Mouse (Mus musculus): Measurements from ENCODE around the gene Tas2r140. TPM values are rescaled to one million over a fixed set of nuclear protein-coding genes. Genes with fewer than 3 reads are reported as not detected.

Gene Tas2r140
- not detected in 2 replicates for polyA plus RNA-seq (2015; fragmentation: Nextera tagmentation; extraction: Ambion mirVana)

- no peaks in the 10 kb centered on the region for H3K27me3 ChIP-seq
- H3K9me3 ChIP-seq (replicated peaks): no peaks in the 10 kb centered on the region
- ATAC-seq (ENCODE audit: insufficient number of reproducible peaks, low FRiP score, low TSS enrichment, low read depth): no peak
- H3K36me3 ChIP-seq: no peaks in the 10 kb centered on the region
- no peaks in the 10 kb centered on the region for H3K4me1 ChIP-seq
- no peak within 1 kb of the TSS for H3K4me3 ChIP-seq (replicated peaks)
- no peak within 1 kb of the TSS for H3K4me2 ChIP-seq (replicated peaks)
- H3K9ac ChIP-seq: no peak within 1 kb of the TSS
- no peak within 1 kb of the TSS for H3K27ac ChIP-seq (replicated peaks)
Measured at GRCm38 (mm10) chr6:133055716-133056115, at the start of gene Tas2r140. Tas2r140 (minus strand) TSS chr6:133055816.

GRCm38 (mm10) chr6:133104609-133104921, 48.9 kb upstream of the Tas2r140 start, which contains the start of gene Smim10l1:
Smim10l1 (plus strand) TSS chr6:133104909.
- H3K4me3 ChIP-seq (replicated peaks): peak within 1 kb of the TSS; percentile 79
- H3K9me3 ChIP-seq (replicated peaks): no peaks in the 10 kb centered on the region
- H3K4me1 ChIP-seq: 0 out of 2 replicates have a peak, but pooled peaks cover 3% of the 10 kb centered on the region
- H3K36me3 ChIP-seq: peaks cover 5% of the 10 kb centered on the region; the same call in 1 of the 2 replicates
- H3K4me2 ChIP-seq (replicated peaks): peak within 1 kb of the TSS; percentile 56
- H3K9ac ChIP-seq: peak within 1 kb of the TSS; percentile 86
- peak within 1 kb of the TSS; percentile 97 for H3K27ac ChIP-seq (replicated peaks)
- no peak for ATAC-seq (ENCODE audit: insufficient number of reproducible peaks, low FRiP score, low TSS enrichment, low read depth)
- H3K27me3 ChIP-seq: no peaks in the 10 kb centered on the region

- no peak for ATAC-seq (ENCODE audit: insufficient number of reproducible peaks, low FRiP score, low TSS enrichment, low read depth)
- no peak overlapping the region for H3K27ac ChIP-seq (replicated peaks)
- 0 out of 2 replicates have a peak, but pooled peaks cover 3% of the 10 kb centered on the region for H3K4me1 ChIP-seq
- H3K4me2 ChIP-seq (replicated peaks): no peak overlapping the region
- H3K9me3 ChIP-seq (replicated peaks): no peaks in the 10 kb centered on the region
- H3K36me3 ChIP-seq: no peaks in the 10 kb centered on the region
- no peak overlapping the region for H3K4me3 ChIP-seq (replicated peaks)
- no peaks in the 10 kb centered on the region for H3K27me3 ChIP-seq
- WGBS: 51% methylated on average over 1 of the region's 1 CpGs
- no peak overlapping the region for H3K9ac ChIP-seq
Measured at GRCm38 (mm10) chr6:133102430-133102829, 46.8 kb upstream of the Tas2r140 start.

- Histone ChIP-seq H3K4me1 (no peaks in the 10 kb centered on the region), H3K4me2 (replicated peaks) (no peak overlapping the region), H3K9me3 (replicated peaks) (no peaks in the 10 kb centered on the region), H3K4me3 (replicated peaks) (no peak overlapping the region), H3K9ac (no peak overlapping the region), H3K27me3 (no peaks in the 10 kb centered on the region), H3K36me3 (no peaks in the 10 kb centered on the region), H3K27ac (replicated peaks) (no peak overlapping the region)
- no peak for ATAC-seq (ENCODE audit: insufficient number of reproducible peaks, low FRiP score, low TSS enrichment, low read depth)
- WGBS: 77% methylated on average over 8 of the region's 8 CpGs
Measured at GRCm38 (mm10) chr6:133092226-133092625, 36.6 kb upstream of the Tas2r140 start.

- ATAC-seq (ENCODE audit: insufficient number of reproducible peaks, low FRiP score, low TSS enrichment, low read depth): no peak
- no peak within 1 kb of the TSS for H3K4me3 ChIP-seq (replicated peaks)
- WGBS: 73% methylated on average over 2 of the region's 2 CpGs
Measured at GRCm38 (mm10) chr6:133037001-133037400, 18.6 kb downstream of the Tas2r140 start, which contains the start of gene Tas2r103. Tas2r103 (minus strand) TSS chr6:133037101.

More at GRCm38 (mm10) chr6:133037001-133037400, 18.6 kb downstream of the Tas2r140 start, which contains the start of gene Tas2r103:
- H3K36me3 ChIP-seq: no peaks in the 10 kb centered on the region
- no peak within 1 kb of the TSS for H3K4me2 ChIP-seq (replicated peaks)
- H3K27me3 ChIP-seq: no peaks in the 10 kb centered on the region
- no peaks in the 10 kb centered on the region for H3K9me3 ChIP-seq (replicated peaks)
- no peak within 1 kb of the TSS for H3K27ac ChIP-seq (replicated peaks)
- no peak within 1 kb of the TSS for H3K9ac ChIP-seq
- no peaks in the 10 kb centered on the region for H3K4me1 ChIP-seq

Other genes starting within 250 kb of the Tas2r140 start
- gene Tas2r123, start 208.7 kb downstream of the Tas2r140 start, polyA plus RNA-seq (2015; fragmentation: Nextera tagmentation; extraction: Ambion mirVana): not detected in 2 replicates
- not detected in 2 replicates for gene Tas2r116, start 200.4 kb downstream of the Tas2r140 start, polyA plus RNA-seq (2015; fragmentation: Nextera tagmentation; extraction: Ambion mirVana)
- not detected in 2 replicates for gene Tas2r110, start 187.8 kb downstream of the Tas2r140 start, polyA plus RNA-seq (2015; fragmentation: Nextera tagmentation; extraction: Ambion mirVana)
- not detected in 2 replicates for gene Tas2r113, start 162.8 kb downstream of the Tas2r140 start, polyA plus RNA-seq (2015; fragmentation: Nextera tagmentation; extraction: Ambion mirVana)
- not detected in 2 replicates for gene Tas2r125, start 146.2 kb downstream of the Tas2r140 start, polyA plus RNA-seq (2015; fragmentation: Nextera tagmentation; extraction: Ambion mirVana)
- not detected in 2 replicates for gene Tas2r129, start 104.7 kb downstream of the Tas2r140 start, polyA plus RNA-seq (2015; fragmentation: Nextera tagmentation; extraction: Ambion mirVana)
- not detected in 2 replicates for gene Tas2r131, start 97.9 kb downstream of the Tas2r140 start, polyA plus RNA-seq (2015; fragmentation: Nextera tagmentation; extraction: Ambion mirVana)
- not detected in 2 replicates for gene Tas2r109, start 74.9 kb downstream of the Tas2r140 start, polyA plus RNA-seq (2015; fragmentation: Nextera tagmentation; extraction: Ambion mirVana)
- gene Tas2r103, start 18.7 kb downstream of the Tas2r140 start, polyA plus RNA-seq (2015; fragmentation: Nextera tagmentation; extraction: Ambion mirVana): not detected in 2 replicates
- 81.3 and 83.0 TPM in 2 replicates for gene Smim10l1, start 49.1 kb upstream of the Tas2r140 start, polyA plus RNA-seq (2015; fragmentation: Nextera tagmentation; extraction: Ambion mirVana)
- gene 5530400C23Rik, start 236.4 kb upstream of the Tas2r140 start, polyA plus RNA-seq (2015; fragmentation: Nextera tagmentation; extraction: Ambion mirVana): not detected in 2 replicates